Mouse (Mus musculus) spleen, adult 12 weeks (tissue): ENCODE measurements around the gene S100a10.

Experiments
- DNase-seq: peaks from one replicate; pipeline ENCODE4 v3.0.0; 2022; ENCODE audit warnings: low spot score

The S100a10 gene

GRCm38 (mm10) chr3:93547749-93548540, 6.9 kb upstream of the S100a10 start:
- no peak for DNase-seq

- DNase-seq = no peak
These were observed 6.2 kb upstream of the S100a10 start for GRCm38 (mm10) chr3:93548541-93549266.

- DNase-seq = no peak
These were observed 4.9 kb upstream of the S100a10 start for GRCm38 (mm10) chr3:93549986-93550385.

GRCm38 (mm10) chr3:93551950-93552901, 2.7 kb upstream of the S100a10 start:
- no peak for DNase-seq

GRCm38 (mm10) chr3:93553311-93553710, 1.6 kb upstream of the S100a10 start:
- no peak for DNase-seq

- DNase-seq = no peak
These were observed 1.0 kb upstream of the S100a10 start for GRCm38 (mm10) chr3:93553765-93554378.

- no peak for DNase-seq
These were observed 400 bp upstream of the S100a10 start for GRCm38 (mm10) chr3:93554379-93554980.

- DNase-seq = no peak
These were observed 986 bp downstream of the S100a10 start for GRCm38 (mm10) chr3:93555878-93556254.

- no peak for DNase-seq
These were observed 1.7 kb downstream of the S100a10 start for GRCm38 (mm10) chr3:93556599-93556998.

- DNase-seq = no peak
These were observed 2.6 kb downstream of the S100a10 start for GRCm38 (mm10) chr3:93557471-93557870.

GRCm38 (mm10) chr3:93559961-93560360, 5.1 kb downstream of the S100a10 start:
- DNase-seq = no peak

GRCm38 (mm10) chr3:93562372-93562771, 7.5 kb downstream of the S100a10 start:
- DNase-seq = no peak

GRCm38 (mm10) chr3:93563216-93563615, 8.3 kb downstream of the S100a10 start:
- no peak for DNase-seq

- DNase-seq = no peak
These were observed 12.0 kb downstream of the S100a10 start for GRCm38 (mm10) chr3:93566892-93567291.

- no peak for DNase-seq
These were observed 12.8 kb downstream of the S100a10 start for GRCm38 (mm10) chr3:93567721-93568120.

GRCm38 (mm10) chr3:93568428-93569040, 13.7 kb downstream of the S100a10 start:
- no peak for DNase-seq

- no peak for DNase-seq
These were observed 14.2 kb downstream of the S100a10 start for GRCm38 (mm10) chr3:93569046-93569445.

GRCm38 (mm10) chr3:93572058-93572791, 17.3 kb downstream of the S100a10 start:
- no peak for DNase-seq

- DNase-seq = no peak
These were observed 24.6 kb downstream of the S100a10 start for GRCm38 (mm10) chr3:93579317-93580038.

- DNase-seq = no peak
These were observed 25.1 kb downstream of the S100a10 start for GRCm38 (mm10) chr3:93580039-93580403.
